Mouse (Mus musculus) olfactory bulb, adult 2 months (tissue): ENCODE data around the gene Sox13. TPM values are rescaled to one million over a fixed set of nuclear protein-coding genes. Genes with fewer than 3 reads are reported as not detected.

Experiments used
- H3K27ac ChIP-seq: fragments of 200-500 bp; 2 replicates; pipeline ENCODE4 v1.5.1; 2012; ENCODE audit warnings: low read depth, low read length; ENCODE audit not compliant: insufficient read depth
- H3K4me1 ChIP-seq: fragments of 200-500 bp; 2 replicates; pipeline ENCODE4 v1.6.1; 2012; ENCODE audit warnings: low read length; ENCODE audit not compliant: control insufficient read depth, insufficient read depth
- H3K4me3 ChIP-seq: fragments of 200-500 bp; 2 replicates; pipeline ENCODE4 v1.5.1; 2012; ENCODE audit warnings: mild to moderate bottlenecking, low read depth, low read length, moderate library complexity; ENCODE audit not compliant: insufficient read depth
- CTCF ChIP-seq: fragments of 200-500 bp; IDR thresholded peaks from 2 replicates; pipeline ENCODE4 v1.5.1; 2012; ENCODE audit warnings: low read depth, mild to moderate bottlenecking, low read length, moderate library complexity; ENCODE audit not compliant: insufficient read depth
- POLR2A ChIP-seq: fragments of 200-500 bp; IDR thresholded peaks from 2 replicates; pipeline ENCODE4 v1.6.1; 2012; ENCODE audit warnings: mild to moderate bottlenecking, low read depth, low read length, moderate library complexity; ENCODE audit not compliant: insufficient read depth
- WGBS: fragments of 180-500 bp; shearing (Covaris S2); methylation state at CpG from one replicate; pipeline ENCODE4 v1.1.7; 2018; 5-methylcytosine and 5-hydroxymethylcytosine counted together
- polyA plus RNA-seq: library from polyadenylated mRNA; stranded (reverse); fragments of >200 nt; gene quantifications from 2 replicates; pipeline ENCODE4 v1.2.4, GENCODE M21; 2012; ENCODE audit warnings: low replicate concordance; ENCODE audit not compliant: missing spikeins, insufficient read depth, insufficient read length

Gene Sox13
- polyA plus RNA-seq: not detected in 2 replicates

GRCm38 (mm10) chr1:133423543-133424480 is at the start of gene Sox13:
TSS of gene Sox13 (minus strand) at chr1:133424377.
- Histone ChIP-seq H3K4me1 (peaks cover 9% of the 10 kb centered on the region), H3K4me3 (peak within 1 kb of the TSS; percentile 56), H3K27ac (no peak within 1 kb of the TSS)
- WGBS: under 1% methylated on average over 124 of the region's 128 CpGs
- no peak for TF ChIP-seq CTCF
- TF ChIP-seq POLR2A: peak; percentile 34; the same call in 1 of the 2 replicates

- no peak overlapping the region for H3K27ac ChIP-seq
- no peaks in the 10 kb centered on the region for H3K4me1 ChIP-seq
- 54% methylated on average over 2 of the region's 2 CpGs for WGBS
- no peak for TF ChIP-seq POLR2A
- no peak for TF ChIP-seq CTCF
- no peak overlapping the region for H3K4me3 ChIP-seq
Observed at GRCm38 (mm10) chr1:133471556-133471955, 47.4 kb upstream of the Sox13 start.

GRCm38 (mm10) chr1:133471086-133471485 is 46.9 kb upstream of the Sox13 start:
- Histone ChIP-seq H3K4me3 (no peak overlapping the region), H3K4me1 (no peaks in the 10 kb centered on the region), H3K27ac (no peak overlapping the region)
- TF ChIP-seq POLR2A: no peak
- no peak for TF ChIP-seq CTCF
- WGBS: 80% methylated on average over 7 of the region's 7 CpGs

DNA sequence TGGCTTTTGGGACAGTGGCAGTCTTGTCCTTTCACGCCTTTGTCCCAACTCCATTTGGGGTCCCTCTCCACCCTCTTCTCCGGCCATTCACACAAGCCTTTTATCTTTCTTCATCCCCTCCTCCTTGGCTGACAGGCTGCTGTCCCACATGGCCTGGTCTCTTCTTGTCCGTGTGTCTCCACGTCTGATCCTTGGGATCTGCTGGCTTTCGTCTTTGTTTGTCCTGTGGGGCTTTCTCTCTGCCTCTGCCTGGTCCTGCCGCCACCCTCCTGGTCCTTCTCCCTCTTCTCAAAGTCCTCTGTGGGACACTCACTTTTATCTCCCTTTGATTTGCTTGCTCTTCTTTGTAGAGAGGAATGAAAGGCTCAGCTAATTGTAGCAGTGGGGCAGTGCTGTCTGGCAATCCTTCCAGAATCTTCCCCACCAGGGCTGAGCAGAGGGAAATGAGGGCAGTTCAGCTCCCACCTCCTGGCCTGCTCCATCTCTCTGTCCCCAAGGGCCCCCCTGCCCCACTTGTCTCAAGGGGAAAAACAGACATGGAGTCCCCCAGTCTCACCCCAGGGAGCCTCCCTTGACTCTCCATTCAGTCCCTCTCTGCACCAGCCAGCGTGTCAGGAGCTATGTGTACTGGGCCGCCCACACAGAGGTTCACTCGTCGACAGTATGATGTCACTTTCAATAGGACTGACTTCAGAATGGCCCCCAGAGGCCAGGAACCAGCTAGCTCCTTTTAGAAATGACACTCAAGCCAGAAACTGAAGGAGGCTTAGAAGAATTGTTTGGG is 46.3 kb upstream of the Sox13 start:
- TF ChIP-seq CTCF: no peak
- TF ChIP-seq POLR2A: no peak
- WGBS: 56% methylated on average over 10 of the region's 10 CpGs
- no peak overlapping the region for H3K27ac ChIP-seq
- H3K4me1 ChIP-seq: no peaks in the 10 kb centered on the region
- no peak overlapping the region for H3K4me3 ChIP-seq

- no peak overlapping the region for H3K4me3 ChIP-seq
- TF ChIP-seq CTCF (no peak), POLR2A (no peak)
- 86% methylated on average over 4 of the region's 4 CpGs for WGBS
- H3K4me1 ChIP-seq: peaks cover 6% of the 10 kb centered on the region; the same call in 1 of the 2 replicates
- H3K27ac ChIP-seq: no peak overlapping the region
Observed at GRCm38 (mm10) chr1:133469213-133469612, 45.0 kb upstream of the Sox13 start.

GRCm38 (mm10) chr1:133468751-133469150 is 44.6 kb upstream of the Sox13 start:
- Histone ChIP-seq H3K27ac (no peak overlapping the region), H3K4me3 (no peak overlapping the region), H3K4me1 (peaks cover 6% of the 10 kb centered on the region; the same call in 1 of the 2 replicates)
- no peak for TF ChIP-seq POLR2A
- no peak for TF ChIP-seq CTCF
- WGBS: 56% methylated on average over 6 of the region's 6 CpGs

DNA sequence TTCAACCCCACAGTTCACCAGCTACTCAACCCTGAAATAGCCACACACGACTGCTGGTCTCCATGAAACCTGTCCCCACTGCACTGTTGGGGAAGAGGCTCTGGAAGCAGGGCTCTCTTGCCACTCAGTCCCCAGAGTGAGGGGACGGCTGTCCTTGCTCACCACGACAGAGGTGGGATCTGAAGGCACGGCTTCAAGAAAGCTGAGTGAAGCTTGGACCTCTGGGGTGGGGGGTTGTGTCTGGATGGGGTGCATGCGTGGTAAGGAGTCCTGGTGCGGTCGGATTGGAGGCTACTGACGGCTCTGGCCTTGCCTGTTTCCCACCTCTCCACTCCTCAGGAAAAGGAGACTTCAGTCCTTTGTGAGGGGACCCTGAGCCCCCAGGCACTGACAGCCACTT is 43.7 kb upstream of the Sox13 start:
- 87% methylated on average over 8 of the region's 8 CpGs for WGBS
- Histone ChIP-seq H3K27ac (no peak overlapping the region), H3K4me1 (peaks cover 6% of the 10 kb centered on the region; the same call in 1 of the 2 replicates), H3K4me3 (no peak overlapping the region)
- TF ChIP-seq POLR2A: no peak
- no peak for TF ChIP-seq CTCF

DNA sequence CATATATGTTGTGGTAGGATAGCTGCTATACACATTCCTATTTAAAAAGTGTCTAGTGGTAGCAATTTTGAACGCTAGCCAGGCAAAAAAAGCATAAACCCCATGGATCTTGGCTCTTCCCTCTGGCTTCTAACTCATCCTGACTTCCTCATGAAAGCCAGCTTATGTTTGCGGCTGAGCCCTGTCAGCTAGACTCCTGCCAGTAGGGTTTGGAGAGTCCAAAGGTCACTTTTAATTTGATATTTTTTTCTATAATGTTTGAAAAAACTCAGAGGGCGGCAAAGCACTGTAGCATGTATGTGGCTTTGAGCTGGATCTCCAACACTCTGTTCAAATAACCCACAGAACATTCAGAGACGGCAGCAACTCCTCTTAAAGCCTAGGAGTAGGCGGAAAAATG is 39.0 kb upstream of the Sox13 start:
- no peak for TF ChIP-seq POLR2A
- TF ChIP-seq CTCF: no peak
- Histone ChIP-seq H3K27ac (no peak overlapping the region), H3K4me1 (peaks cover 6% of the 10 kb centered on the region; the same call in 1 of the 2 replicates), H3K4me3 (no peak overlapping the region)
- WGBS: 91% methylated on average over 5 of the region's 5 CpGs

DNA sequence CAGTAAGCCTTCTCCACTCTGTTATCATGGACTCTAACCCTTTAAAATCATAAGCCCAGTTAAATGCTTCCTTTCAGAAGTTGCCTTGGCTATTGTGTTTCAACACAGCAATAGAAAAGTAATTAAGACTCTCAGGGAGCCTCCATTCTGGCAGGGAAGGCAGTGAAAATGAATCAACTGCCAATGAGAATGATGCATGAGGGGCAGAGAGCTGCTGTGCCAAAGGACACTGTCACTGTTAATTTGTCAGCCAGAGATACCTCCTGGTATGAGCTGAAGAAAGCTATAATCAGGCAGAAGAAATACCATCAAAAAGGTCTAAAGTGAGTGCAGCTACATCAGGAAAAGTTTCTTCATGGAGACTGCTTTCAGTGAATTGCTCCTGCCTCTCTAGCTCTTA is 36.8 kb upstream of the Sox13 start:
- Histone ChIP-seq H3K4me3 (no peak overlapping the region), H3K27ac (no peak overlapping the region), H3K4me1 (peaks cover 6% of the 10 kb centered on the region; the same call in 1 of the 2 replicates)
- TF ChIP-seq POLR2A (no peak), CTCF (no peak)
